Mouse (Mus musculus): ENCODE results near the gene Atxn1.

Gene Atxn1

DNA sequence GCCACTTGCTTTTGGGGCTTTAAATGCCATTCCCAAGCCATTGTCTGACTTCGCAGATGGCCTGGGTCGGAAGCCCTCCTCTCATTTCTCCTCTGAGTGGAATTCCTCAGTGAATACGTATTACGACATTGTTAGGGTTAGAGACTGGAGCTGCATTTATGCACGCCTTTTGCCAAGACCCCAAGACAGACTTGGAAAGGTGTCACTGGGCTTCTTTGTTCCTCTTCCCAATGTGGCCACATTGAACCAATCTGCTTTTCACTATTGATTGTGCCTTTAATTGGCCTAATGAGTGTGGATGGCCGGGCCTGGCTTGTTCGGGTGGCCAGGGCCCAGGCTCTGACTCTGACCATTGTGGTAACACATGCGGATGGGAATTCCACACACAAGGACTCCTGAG lies 336.5 kb downstream of the Atxn1 start:
- no peak for DNase-seq (ENCODE audit: low read depth)

GRCm38 (mm10) chr13:45627206-45627751 lies 337.5 kb downstream of the Atxn1 start:
- DNase-seq (ENCODE audit: low read depth), result no peak

DNA sequence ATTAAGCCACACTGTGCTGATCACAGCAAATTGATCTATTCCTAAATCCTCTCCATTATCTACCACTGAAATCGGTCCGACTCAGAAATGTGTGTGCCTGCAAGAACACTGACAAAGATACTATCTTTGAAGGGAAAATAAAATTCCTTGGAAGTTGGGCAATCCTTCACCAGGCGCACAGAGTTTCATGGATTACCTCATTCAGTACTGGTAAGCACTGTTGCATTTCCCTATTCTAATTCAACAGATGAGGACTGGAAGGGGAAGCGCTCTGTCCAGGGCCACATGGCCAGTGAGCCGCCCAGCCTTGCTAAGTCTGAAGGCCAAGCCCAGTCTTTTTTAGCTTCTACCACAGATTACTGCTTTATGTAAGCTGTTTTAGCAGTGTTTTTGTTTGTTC lies 339.1 kb downstream of the Atxn1 start:
- no peak for DNase-seq (ENCODE audit: low read depth)

DNA sequence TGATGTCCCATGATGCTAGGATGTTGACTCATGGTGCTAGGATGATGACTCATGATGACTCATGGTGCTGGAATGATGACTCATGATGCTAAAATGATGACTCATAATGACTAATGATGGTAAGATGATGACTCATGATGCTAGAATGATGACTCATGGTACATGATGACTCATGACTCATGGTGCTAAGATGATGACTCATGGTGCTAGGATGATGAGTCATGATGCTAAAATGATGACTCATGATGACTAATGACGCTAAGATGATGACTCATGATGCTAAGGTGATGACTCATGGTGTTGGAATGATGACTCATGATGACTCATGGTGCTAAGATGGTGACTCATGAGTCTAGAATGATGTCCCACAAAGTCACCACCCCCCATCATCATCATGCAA lies 341.0 kb downstream of the Atxn1 start:
- DNase-seq (ENCODE audit: low read depth), result peak; percentile 49

DNA sequence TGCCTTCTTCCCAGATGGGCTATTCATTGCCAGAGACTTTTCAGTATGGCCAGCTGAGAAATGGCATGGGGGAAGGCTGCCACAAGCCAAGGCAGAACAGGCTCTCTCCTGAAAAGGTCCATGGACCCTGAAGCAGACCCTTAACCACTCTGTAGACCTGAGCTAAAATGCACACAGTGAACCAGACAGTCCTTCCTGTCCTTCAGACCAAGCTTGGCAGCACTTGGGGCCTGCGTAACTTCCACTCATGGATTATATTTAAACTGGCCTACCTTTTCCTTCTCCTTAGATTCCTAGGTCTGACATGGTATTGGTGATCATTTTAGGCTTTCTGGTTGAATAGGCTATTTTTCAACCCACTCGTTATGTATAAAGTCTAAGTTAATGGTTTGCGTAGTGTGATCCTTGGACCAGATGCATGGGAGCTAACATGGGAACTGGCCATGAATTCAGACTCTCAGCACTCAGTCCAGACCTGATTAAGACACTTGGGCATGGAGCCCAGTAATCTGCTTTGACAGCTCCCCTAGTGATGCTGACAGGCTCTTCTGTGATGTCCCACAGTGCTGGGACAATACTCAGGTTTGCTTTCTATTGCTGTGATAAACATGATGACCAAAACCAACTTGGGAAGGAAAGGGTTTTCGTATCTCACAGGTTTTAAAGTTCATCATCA lies 341.8 kb downstream of the Atxn1 start:
- DNase-seq (ENCODE audit: low read depth), result no peak

DNA sequence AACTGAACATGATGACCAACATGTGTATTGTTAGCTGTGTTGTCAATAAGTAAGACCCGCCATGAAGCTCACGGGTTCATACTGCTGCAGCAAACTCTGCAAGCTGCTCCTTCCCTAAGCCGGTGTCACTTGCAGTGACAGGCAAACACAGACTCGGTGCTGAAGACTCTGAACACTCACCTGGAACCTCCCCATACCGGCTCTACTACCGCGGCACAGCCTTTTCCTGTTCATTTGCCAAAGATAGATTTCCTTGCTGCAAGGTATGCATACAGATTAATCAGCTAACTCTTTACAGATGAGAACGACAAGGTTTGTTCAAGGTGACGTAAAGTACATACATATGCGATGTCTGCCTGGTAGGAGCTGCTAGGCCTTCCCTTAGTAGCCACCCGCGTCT lies 344.1 kb downstream of the Atxn1 start:
- DNase-seq (ENCODE audit: low read depth), result no peak

DNA sequence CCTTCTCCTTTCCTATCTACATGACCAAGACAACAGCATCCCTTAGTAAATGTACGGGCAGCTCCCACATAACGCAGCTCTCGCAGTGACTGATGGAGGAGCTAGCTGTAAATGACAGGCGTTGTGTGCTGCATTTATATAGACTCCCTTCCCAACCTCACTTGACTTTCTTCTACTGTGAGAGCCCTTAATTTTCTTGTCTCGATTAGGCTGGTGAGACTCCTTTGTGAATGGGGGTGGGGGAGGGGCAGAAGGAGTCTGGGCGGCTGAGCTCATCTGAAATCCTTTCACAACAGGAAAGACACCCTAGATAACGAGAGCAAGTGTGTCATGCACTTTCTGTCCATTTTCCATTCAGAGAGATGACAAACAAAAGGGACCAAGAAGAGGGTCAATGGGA lies 344.5 kb downstream of the Atxn1 start:
- DNase-seq (ENCODE audit: low read depth), result no peak

DNA sequence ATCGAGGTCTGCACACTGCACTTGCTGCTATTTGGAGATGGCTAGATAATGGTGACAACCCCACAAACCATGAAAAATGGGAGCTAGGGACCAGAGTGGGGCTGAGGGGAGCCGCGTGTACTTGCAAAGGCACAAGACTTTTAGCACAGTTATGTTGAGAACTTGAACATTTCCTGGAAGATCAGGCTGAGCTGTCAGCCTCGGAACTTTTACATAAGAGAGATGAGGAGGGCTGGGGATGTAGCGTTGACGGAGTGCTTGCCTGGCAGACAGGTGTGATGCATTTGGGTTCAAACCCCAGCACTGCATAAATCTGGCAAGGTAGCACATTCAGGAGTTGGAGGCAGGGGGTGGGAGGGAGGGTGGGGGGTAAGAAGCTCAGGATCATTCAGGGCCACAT lies 346.8 kb downstream of the Atxn1 start:
- DNase-seq (ENCODE audit: low read depth), result no peak

DNA sequence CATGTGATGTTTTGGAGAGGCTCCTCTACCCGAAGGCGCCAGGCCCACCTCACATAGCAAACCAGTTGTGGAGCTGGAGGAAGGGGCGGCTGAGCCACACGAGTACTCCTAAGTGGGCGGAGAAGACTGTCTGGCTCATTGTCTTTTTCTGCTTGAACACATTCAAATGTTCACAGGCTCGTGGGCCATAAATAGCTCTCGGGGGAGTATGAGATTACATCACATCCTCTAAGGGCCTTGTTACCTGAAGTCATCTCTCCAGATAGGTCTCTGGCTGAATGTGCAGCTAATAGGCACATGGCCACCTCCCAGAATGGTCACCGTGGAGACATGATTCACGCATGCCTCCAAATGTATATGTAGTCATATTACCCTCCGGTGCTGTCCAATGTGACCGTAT lies 350.0 kb downstream of the Atxn1 start:
- no peak for DNase-seq (ENCODE audit: low read depth)

- peak; percentile 32 for DNase-seq (ENCODE audit: low read depth)
Observed at GRCm38 (mm10) chr13:45613346-45613745, 351.5 kb downstream of the Atxn1 start.

- DNase-seq (ENCODE audit: low read depth), result no peak
Observed at GRCm38 (mm10) chr13:45611554-45611953, 353.3 kb downstream of the Atxn1 start.

DNA sequence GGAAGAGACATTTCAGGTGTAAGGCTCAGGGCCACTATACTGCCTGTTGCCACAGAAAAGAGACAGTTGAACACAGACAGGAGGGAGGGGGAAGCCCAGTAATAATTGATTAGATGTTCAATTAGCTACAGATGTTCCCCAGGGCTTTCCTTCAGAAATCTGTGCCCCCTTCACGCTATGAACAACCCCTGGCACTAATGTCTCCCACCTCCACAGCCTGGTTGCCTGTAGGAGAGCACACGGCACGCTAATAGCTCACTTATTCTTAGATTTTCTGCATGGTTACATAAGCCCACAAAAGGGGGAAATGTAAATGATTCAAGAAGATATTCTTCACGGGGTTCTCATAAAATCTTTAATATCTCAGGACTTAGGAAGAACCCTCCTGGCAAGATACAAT lies 355.3 kb downstream of the Atxn1 start:
- no peak for DNase-seq (ENCODE audit: low read depth)

GRCm38 (mm10) chr13:45608593-45608992 lies 356.2 kb downstream of the Atxn1 start:
- no peak for DNase-seq (ENCODE audit: low read depth)

DNA sequence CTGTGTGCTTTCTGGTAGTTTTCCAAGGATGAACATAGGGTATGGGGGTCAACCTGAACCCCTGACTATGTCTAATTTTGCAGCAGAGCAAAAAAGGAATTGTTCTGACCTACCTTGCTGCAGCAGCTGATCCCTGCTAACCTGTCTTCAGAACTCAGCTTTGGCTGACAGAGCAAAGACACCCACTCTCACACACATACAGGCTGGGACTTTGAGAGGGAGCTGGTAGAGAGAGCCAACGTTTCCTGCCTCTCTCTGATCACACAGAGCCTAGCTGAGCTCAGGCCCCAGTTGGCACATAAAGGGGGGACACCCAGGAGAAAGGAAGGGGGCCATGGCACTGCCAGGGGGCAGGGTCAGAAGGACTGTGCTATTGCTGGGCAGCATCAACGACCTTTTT lies 356.9 kb downstream of the Atxn1 start:
- DNase-seq (ENCODE audit: low read depth), result no peak

DNA sequence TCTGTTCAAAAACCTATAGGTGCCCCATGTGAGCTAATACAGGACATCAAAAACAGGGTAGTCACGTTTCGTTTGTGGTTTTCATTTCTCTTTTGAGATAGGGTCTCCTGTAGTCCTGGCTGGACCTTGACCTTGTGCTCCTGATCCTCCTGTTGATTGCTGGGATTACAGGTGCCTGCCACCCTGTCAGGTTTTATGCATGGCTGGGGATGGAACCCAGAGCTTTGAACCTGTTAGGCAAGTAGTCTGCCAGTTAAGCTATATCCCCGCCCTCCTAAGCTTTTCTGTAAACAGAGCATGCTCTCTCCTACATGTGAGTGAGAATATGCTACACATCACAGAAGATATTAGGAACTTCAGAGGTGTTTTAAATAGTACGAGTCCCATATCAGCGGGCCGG lies 361.2 kb downstream of the Atxn1 start:
- DNase-seq (ENCODE audit: low read depth), result no peak

DNA sequence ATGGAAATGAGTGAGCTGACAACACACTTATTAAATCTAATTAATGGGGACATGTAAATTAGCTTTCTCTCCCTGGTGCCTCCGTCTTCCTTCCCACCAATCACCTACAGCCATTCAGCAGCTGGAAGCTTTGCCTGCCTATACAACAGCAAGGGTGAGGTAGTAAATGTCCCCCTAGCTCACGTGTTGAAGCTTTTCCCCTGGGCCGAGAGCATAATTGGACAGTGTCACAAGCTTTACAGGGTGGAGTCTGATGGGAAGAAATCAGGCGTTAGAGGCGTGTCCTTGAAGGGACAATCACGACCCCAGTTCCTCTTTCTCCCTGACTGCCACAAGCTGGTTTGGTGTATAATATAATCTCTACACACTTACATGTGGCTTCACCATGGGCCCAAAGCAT lies 364.4 kb downstream of the Atxn1 start:
- DNase-seq (ENCODE audit: low read depth), result no peak

GRCm38 (mm10) chr13:45599831-45600230 lies 365.0 kb downstream of the Atxn1 start:
- DNase-seq (ENCODE audit: low read depth), result no peak

- no peak for DNase-seq (ENCODE audit: low read depth)
Observed at GRCm38 (mm10) chr13:45595416-45595815, 369.4 kb downstream of the Atxn1 start.

DNA sequence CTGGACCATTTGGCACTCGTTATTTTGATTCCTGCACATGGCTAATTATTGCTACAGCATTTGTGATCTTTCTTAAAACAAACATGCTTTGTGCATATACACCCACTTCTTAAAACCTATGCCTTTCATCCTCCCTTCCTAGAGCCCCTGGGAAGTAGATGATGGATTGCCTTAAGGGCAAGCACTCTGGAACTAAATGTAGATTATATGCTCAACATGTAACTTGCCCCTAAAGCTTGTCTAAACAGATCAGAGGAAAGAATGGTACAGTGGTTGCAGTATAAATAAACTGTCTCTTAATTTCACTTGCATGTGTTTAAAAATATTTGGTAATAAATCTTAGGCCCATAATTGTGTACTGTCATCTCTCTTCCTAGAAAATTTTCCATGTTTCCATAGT lies 370.9 kb downstream of the Atxn1 start:
- no peak for DNase-seq (ENCODE audit: low read depth)

DNA sequence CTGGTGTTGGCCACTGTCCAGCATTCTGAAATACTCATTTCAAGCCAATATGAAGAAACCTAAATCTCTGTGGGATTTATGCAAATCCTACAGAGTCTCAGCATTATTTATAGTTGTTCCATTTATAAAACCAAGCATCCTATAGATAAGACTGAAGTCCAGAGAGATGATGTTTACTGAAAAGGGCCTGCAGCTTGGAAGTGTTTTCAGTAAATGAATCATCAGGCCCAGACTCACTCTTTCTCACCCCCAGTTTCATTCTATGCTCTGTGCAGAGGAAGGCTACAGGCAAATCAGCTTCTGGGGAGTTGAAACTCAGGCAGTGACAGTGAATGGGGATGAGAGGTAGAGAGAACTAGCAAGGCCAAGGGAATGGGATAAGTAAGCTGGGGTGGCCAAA lies 373.9 kb downstream of the Atxn1 start:
- DNase-seq (ENCODE audit: low read depth), result no peak

DNA sequence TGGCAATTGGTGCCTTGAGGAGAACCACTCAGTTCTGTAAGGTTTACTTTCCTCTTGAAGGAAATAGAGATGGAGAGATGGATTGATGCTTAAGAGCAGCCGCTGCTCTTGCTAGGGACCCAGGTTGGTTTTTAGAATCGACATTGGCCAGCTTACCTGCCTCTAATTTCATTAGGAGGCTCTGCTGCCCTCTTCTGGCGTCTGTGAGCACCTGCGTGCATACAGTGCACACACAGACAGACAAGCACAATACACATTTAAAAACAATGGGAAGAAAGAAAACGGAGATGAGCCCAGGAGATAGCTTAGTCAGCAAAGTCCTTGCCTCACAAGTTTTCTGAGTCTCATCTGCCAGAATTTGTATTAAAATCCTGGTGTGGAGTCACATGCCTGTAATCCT lies 381.7 kb downstream of the Atxn1 start:
- DNase-seq (ENCODE audit: low read depth), result no peak

DNA sequence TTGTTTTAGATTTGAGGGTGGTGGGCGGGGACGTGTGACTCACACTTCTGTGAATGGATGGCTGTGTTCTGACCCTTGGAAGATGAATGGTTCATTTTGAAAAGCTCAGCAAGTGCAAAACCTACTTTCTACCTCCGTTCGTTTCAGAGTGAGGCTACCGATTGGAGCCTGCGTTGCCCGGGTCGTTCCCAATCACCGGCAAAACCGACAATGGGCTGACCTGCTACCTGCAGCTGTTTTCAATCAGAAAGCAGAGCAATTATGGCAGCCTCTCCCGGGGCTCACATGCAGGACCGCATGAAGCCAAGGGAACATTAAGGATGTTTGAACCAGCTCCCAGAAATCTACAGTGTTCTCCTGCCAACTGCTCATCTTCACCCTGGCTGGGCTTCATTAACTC lies 382.5 kb downstream of the Atxn1 start:
- no peak for DNase-seq (ENCODE audit: low read depth)

- DNase-seq (ENCODE audit: low read depth), result no peak
Observed at GRCm38 (mm10) chr13:45579751-45580150, 385.1 kb downstream of the Atxn1 start.

GRCm38 (mm10) chr13:45577784-45578183 lies 387.0 kb downstream of the Atxn1 start:
- DNase-seq (ENCODE audit: low read depth), result no peak
